Mouse (Mus musculus) embryonic fibroblast, embryonic 13.5 days (primary cell): ENCODE data around the gene Myo1d. TPM values are rescaled to one million over a fixed set of nuclear protein-coding genes. Genes with fewer than 3 reads are reported as not detected.

Experiments
- H3K27ac ChIP-seq: 2 replicates; pipeline ENCODE4 v1.5.1; 2012; ENCODE audit warnings: low read length, control low read depth, inconsistent platforms; ENCODE audit not compliant: insufficient read depth
- H3K4me1 ChIP-seq: 2 replicates; pipeline ENCODE4 v1.6.1; 2011; ENCODE audit warnings: low read length; ENCODE audit not compliant: control insufficient read depth, insufficient read depth
- H3K4me3 ChIP-seq: 2 replicates; pipeline ENCODE4 v1.5.1; 2011; ENCODE audit warnings: mild to moderate bottlenecking, control low read depth, low read length; ENCODE audit not compliant: insufficient read depth
- CTCF ChIP-seq: IDR thresholded peaks from 2 replicates; pipeline ENCODE4 v1.5.1; 2011; ENCODE audit warnings: mild to moderate bottlenecking, control low read depth, low read length, moderate library complexity, borderline replicate concordance; ENCODE audit not compliant: insufficient read depth
- POLR2A ChIP-seq: IDR thresholded peaks from 2 replicates; pipeline ENCODE4 v1.6.1; 2011; ENCODE audit warnings: low read depth, mild to moderate bottlenecking, control low read depth, low read length, moderate library complexity
- polyA plus RNA-seq: library from polyadenylated mRNA; stranded (reverse); fragments of >200 nt; gene quantifications from 2 replicates; pipeline ENCODE4 v1.2.4, GENCODE M21; 2011; ENCODE audit warnings: low read depth; ENCODE audit not compliant: missing spikeins, insufficient read length

Myo1d gene
- polyA plus RNA-seq, 1 experiment, result 29.5 TPM

DNA sequence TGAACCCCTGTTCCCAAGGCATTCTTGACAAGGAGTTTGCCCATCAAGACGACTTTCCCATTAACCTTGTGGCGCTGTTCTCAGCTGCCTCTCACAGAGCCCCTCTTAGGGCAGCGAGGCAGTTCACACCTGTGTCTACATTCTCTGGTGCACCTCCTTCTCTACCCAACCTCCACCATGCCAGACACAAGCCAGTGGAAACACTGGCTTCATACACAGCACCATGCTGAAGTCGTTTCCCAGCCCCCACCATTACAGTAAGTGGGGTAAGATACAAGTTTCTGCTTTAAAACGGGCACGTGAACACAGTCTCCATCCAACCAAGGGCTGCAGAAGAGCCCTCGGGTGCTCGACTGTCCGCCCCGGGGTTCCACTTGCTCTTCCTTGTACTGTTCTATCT lies 269.7 kb downstream of the Myo1d start:
- Histone ChIP-seq H3K4me3 (no peak overlapping the region), H3K4me1 (no peaks in the 10 kb centered on the region), H3K27ac (no peak overlapping the region)
- no peak for TF ChIP-seq CTCF
- TF ChIP-seq POLR2A, result no peak

DNA sequence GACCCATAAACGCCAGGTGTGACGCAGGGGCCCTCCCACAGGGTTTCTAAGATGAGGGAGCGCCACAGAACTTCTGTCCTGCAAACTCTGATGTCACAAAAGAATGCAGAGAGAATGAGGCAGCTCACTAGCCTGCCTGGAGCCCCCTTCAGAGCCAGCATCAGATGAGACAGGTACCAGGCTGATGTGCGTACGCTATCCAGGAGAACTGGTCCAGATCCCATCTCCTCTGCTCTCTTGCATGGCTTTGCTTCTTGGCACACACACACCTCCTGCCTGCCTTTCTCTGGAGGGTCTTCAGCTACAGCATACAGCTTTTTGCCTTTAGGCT lies 270.7 kb downstream of the Myo1d start:
- H3K27ac ChIP-seq, result no peak overlapping the region

DNA sequence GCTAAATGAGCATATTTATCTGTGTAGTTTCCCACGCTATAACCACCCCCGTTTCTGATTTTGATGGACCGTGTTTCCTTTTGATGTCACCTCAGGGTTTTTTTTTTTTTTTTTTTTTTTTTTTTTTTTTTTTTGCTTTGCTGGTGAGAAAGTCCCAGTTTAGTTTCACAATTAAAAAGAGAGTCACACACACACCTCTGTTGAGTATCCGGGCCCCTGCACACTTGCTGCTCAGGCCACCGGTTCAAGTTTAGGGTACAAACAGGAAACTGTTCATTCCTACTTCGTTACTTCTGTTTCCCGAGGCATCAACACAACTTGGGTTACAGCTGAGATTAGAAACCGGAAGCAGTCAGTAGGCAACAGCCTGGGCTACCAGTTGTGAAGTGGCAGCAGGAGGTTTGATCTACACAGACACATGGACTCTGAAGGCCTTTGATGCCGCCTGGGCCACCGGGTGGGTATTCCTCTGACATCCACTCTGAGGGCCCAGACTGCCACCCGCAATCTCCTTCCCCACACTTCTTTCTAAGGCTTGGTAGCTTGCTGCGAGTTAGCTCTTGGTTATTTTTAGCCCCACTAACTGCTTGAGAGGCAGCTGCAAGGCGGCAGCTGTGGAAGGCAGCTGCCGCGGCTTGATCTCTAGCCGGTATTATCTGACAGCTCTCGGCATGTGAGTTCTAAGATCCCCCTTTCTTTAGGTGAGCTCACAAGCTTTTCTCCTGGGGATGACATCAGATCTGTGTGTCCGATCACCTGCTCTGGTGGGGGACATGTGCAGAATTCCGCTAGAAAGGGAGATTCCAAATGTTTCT lies 271.3 kb downstream of the Myo1d start:
- Histone ChIP-seq H3K4me1 (no peaks in the 10 kb centered on the region), H3K4me3 (no peak overlapping the region), H3K27ac (no peak overlapping the region)
- TF ChIP-seq CTCF, result no peak
- no peak for TF ChIP-seq POLR2A

More for the DNA sequence above, 270.7 kb downstream of the Myo1d start:
- no peak overlapping the region for H3K4me3 ChIP-seq
- no peak for TF ChIP-seq POLR2A
- TF ChIP-seq CTCF, result no peak
- no peaks in the 10 kb centered on the region for H3K4me1 ChIP-seq

DNA sequence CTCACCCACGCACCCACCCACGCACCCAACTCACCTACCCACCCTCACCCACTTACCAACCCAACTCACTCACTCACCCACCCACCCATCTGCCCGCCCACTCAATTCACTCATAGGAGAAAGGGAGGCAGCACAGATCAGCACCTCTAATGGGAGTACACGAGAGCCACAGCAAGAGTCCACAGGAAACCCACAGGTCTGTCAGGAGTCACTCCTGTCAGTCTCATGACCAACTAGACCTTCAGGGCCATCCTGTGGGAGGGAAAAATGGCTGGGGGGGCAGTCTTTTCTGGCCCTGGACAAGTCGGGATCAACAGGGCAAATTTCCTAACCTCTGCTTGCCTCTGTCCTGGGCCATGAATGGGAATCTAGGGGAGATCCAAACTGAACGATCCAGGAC lies 272.0 kb downstream of the Myo1d start:
- Histone ChIP-seq H3K4me3 (no peak overlapping the region), H3K27ac (no peak overlapping the region), H3K4me1 (no peaks in the 10 kb centered on the region)
- TF ChIP-seq POLR2A, result no peak
- TF ChIP-seq CTCF, result no peak

DNA sequence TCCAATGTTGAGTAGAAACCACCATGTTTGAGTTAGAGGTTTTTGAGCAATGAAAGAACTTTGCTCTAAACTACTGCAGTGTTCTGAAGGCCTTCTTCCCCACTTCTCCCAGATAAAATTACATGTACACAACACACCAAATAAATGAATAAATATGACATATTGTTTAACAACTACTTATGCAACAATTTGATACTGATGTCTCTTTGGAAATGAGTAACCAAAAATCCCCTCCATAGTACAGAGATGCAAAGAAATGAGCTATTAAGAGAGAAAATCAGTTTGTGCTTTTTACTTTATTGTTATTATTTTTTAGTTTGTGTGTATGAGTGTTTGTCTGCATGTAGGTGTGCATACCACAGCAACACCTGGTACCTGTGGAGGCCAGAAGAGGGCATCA lies 273.3 kb downstream of the Myo1d start:
- TF ChIP-seq CTCF (no peak), POLR2A (no peak)
- H3K4me1 ChIP-seq, result no peaks in the 10 kb centered on the region
- H3K4me3 ChIP-seq, result no peak overlapping the region
- H3K27ac ChIP-seq, result no peak overlapping the region

- Histone ChIP-seq H3K4me1 (no peaks in the 10 kb centered on the region), H3K4me3 (no peak overlapping the region), H3K27ac (no peak overlapping the region)
- TF ChIP-seq CTCF (no peak), POLR2A (no peak)
These were observed 274.2 kb downstream of the Myo1d start for GRCm38 (mm10) chr11:80505581-80505980.

GRCm38 (mm10) chr11:80504519-80505385 lies 275.1 kb downstream of the Myo1d start:
- H3K4me3 ChIP-seq, result no peak overlapping the region
- H3K4me1 ChIP-seq, result peaks cover 4% of the 10 kb centered on the region; the same call in 1 of the 2 replicates
- TF ChIP-seq POLR2A (no peak), CTCF (no peak)
- no peak overlapping the region for H3K27ac ChIP-seq

DNA sequence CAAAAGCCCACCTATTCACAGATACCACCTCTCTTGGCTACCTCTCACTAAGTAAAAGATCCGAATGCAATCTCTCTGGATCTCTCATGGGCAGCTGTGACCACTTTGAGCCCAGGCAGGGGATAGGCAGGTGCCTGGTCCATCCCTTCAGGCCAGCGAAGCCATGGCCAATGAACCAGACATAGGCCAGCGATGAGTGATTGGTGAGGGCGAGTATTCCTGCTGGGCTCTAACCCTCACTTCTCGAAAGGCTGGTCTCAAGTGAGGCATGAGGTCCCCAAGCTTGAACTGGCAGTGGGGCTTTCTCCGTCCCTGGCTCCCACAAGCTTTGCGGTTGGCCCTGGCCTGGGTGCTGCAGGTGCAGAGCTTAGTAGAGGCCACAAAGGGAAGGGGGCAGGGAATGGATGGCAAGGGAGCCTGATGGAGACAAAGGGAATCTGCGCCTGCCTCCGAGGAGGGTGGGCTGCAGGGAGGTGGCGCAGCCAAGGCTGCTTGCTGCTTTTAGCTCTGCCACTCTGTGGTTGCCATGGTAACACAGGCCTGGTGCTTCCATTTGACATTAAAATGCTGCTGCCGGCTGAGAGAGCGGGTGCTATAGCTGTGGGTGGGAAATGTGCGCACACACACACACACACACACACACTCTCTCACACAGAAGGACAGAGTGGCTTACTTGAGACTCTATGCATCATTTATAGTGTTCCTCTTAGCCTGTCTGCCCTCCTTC lies 275.9 kb downstream of the Myo1d start:
- Histone ChIP-seq H3K27ac (no peak overlapping the region), H3K4me3 (no peak overlapping the region), H3K4me1 (peaks cover 4% of the 10 kb centered on the region; the same call in 1 of the 2 replicates)
- no peak for TF ChIP-seq POLR2A
- TF ChIP-seq CTCF, result no peak

DNA sequence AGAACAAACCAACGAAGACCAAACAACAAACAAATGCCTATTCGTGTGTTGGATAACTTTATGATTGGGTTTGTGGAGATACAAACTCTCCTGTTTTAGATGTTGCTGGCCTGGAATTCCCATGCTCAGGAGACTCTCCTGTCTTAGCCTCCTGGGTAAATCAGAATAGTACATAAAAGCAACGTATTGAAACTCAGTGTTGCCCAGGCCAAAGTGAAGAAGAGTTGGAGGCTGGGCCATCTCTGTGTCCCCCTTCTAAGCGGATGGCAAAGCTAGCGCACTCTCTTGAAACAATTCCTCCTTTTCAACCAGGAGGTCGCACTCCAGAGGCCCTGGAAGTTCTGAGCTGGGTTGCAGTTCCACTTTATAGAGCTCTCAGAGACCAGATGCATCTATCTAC lies 276.5 kb downstream of the Myo1d start:
- Histone ChIP-seq H3K27ac (no peak overlapping the region), H3K4me3 (no peak overlapping the region), H3K4me1 (peaks cover 4% of the 10 kb centered on the region; the same call in 1 of the 2 replicates)
- TF ChIP-seq POLR2A, result no peak
- no peak for TF ChIP-seq CTCF
